Mouse (Mus musculus) liver, embryonic 11.5 days (tissue): ENCODE results near the gene Itgb2. TPM values are rescaled to one million over a fixed set of nuclear protein-coding genes. Genes with fewer than 3 reads are reported as not detected.

Experiments used
- ATAC-seq: fragments of 200-750 bp; cut with Nextera tagmentation; replicated peaks from 2 replicates; pipeline ENCODE4 v1.8.0; 2017; ENCODE audit warnings: moderate number of reproducible peaks, mild to moderate bottlenecking, moderate TSS enrichment, moderate library complexity; ENCODE audit not compliant: low FRiP score
- DNase-seq: peaks from one replicate; pipeline ENCODE4 v3.0.0-alpha.2; 2017; ENCODE audit warnings: low spot score
- H3K27ac ChIP-seq: fragments of 300-500 bp; sonication (generic); 2 replicates; pipeline ENCODE4 v1.5.1; 2014; ENCODE audit warnings: mild to moderate bottlenecking, low read depth, low read length, control low read depth
- H3K27me3 ChIP-seq: fragments of 300-500 bp; sonication (generic); replicated peaks from 2 replicates; pipeline ENCODE4 v1.6.1; 2014; ENCODE audit warnings: low read length, mixed read lengths; ENCODE audit not compliant: control insufficient read depth, insufficient read depth
- H3K36me3 ChIP-seq: fragments of 300-500 bp; sonication (generic); 2 replicates; pipeline ENCODE4 v1.6.1; 2014; ENCODE audit warnings: mild to moderate bottlenecking, low read length, moderate library complexity, mixed read lengths; ENCODE audit not compliant: control insufficient read depth, insufficient read depth
- H3K4me1 ChIP-seq: fragments of 300-500 bp; sonication (generic); replicated peaks from 2 replicates; pipeline ENCODE4 v1.6.1; 2014; ENCODE audit warnings: low read length, mixed read lengths; ENCODE audit not compliant: control insufficient read depth, insufficient read depth
- H3K4me2 ChIP-seq: fragments of 300-500 bp; sonication (generic); 2 replicates; pipeline ENCODE4 v1.6.1; 2014; ENCODE audit warnings: mild to moderate bottlenecking, control low read depth, moderate library complexity
- H3K4me3 ChIP-seq: fragments of 300-500 bp; sonication (generic); 2 replicates; pipeline ENCODE4 v1.5.1; 2014; ENCODE audit warnings: low read depth, low read length, control low read depth
- H3K9ac ChIP-seq: fragments of 300-500 bp; sonication (generic); 2 replicates; pipeline ENCODE4 v1.6.1; 2014; ENCODE audit warnings: low read depth, low read length, control low read depth
- H3K9me3 ChIP-seq: fragments of 300-500 bp; sonication (generic); 2 replicates; pipeline ENCODE4 v1.6.1; 2016; ENCODE audit warnings: low read length, inconsistent platforms, mixed read lengths; ENCODE audit not compliant: control insufficient read depth
- WGBS: fragments of 180-500 bp; shearing (Covaris S2); extraction: QIAGEN DNeasy Blood & Tissue Kit; methylation state at CpG from one replicate; pipeline ENCODE4 v1.1.7; 2014; 5-methylcytosine and 5-hydroxymethylcytosine counted together
- polyA plus RNA-seq: library from polyadenylated mRNA; unstranded; fragments of >200 nt; fragmentation: Nextera tagmentation; extraction: Ambion mirVana; gene quantifications from 2 replicates; pipeline ENCODE4 v1.2.1, GENCODE M21; 2014

Gene Itgb2
- polyA plus RNA-seq, 1 experiment from 2014 or later = 18.6 TPM

DNA sequence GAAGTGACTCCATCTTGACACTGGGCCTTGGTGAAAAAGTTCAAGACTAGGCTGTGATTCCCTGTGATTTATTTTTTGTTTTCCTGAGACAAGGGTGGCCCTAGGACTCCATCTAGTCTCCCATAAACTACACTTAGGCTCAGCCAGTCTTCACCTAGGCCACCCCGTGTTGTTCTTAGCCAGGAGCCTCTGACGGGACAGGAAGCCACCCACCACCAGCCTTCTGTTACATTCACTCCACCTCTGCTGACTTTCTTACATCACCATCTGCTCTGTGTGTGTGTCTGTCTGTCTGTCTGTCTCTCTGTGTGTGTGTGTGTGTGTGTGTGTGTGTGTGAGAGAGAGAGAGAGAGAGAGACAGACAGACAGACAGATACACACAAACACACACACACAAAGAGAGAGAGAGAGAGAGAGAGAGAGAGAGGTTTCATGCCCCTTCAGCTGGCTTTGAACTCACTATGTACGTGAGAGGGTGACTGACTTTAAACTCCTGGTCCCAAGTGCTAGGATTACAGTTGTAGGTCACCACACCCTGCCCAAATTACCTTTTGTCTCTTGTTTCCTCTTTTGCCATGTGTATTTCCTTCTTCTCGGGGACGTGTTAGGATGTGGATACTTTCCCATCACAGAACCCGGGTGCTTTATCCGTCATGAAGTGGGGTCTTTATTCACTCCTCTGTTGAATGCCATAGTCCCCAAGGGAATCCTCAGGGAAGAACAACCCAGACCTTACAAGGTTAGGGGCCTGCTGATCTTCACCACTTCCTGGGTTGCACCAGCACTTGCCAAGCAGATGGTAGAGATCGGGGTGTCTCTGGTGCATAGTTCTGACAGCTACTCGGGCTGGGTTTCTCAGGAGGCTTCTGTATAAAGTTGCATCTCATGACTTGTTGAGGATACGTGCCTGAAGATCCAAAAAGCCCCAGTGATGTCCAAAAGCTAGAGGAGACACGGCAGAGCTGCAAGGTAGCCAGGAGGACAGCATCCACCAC is 7.5 kb downstream of the Itgb2 start:
- Histone ChIP-seq H3K4me3 (no peak overlapping the region), H3K36me3 (no peaks in the 10 kb centered on the region), H3K9me3 (no peaks in the 10 kb centered on the region), H3K27ac (no peak overlapping the region), H3K4me1 (no peaks in the 10 kb centered on the region), H3K9ac (no peak overlapping the region), H3K4me2 (no peak overlapping the region), H3K27me3 (no peaks in the 10 kb centered on the region)
- ATAC-seq (no peak), DNase-seq (no peak)
- WGBS = 77% methylated on average over 11 of the region's 11 CpGs

DNA sequence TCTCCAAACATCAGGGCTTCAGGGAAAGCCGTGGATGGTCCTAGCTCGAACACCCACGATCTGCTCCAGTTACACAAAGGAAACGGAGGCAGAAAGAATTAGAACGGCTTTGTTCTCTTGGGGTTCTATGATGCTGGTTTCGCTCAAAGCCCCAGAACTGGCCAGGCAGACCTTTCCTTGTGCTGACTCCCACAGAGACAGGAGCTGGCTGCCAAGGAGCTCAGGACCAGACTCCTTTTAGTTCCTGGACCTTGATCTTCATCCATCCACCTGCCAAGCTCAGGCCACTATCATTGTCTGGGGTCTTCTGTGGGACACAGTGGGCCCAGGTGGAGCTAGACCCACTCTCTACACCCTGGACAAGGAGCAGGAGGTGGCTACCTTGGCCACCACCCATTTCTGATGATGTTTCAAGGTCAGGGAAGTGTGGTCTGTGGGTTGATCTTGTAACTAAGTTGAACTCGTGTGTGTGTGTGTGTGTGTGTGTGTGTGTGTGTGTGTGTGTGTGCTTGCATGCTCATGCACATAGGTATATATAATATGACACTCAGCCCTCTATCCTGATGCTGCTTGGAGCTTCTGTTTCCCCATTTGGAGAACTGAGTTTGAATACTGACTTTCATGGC is 9.4 kb downstream of the Itgb2 start:
- 84% methylated on average over 7 of the region's 7 CpGs for WGBS
- Histone ChIP-seq H3K4me2 (no peak overlapping the region), H3K4me3 (no peak overlapping the region), H3K9ac (no peak overlapping the region), H3K9me3 (no peaks in the 10 kb centered on the region), H3K27ac (no peak overlapping the region), H3K36me3 (no peaks in the 10 kb centered on the region), H3K4me1 (no peaks in the 10 kb centered on the region), H3K27me3 (no peaks in the 10 kb centered on the region)
- DNase-seq (no peak), ATAC-seq (no peak)

DNA sequence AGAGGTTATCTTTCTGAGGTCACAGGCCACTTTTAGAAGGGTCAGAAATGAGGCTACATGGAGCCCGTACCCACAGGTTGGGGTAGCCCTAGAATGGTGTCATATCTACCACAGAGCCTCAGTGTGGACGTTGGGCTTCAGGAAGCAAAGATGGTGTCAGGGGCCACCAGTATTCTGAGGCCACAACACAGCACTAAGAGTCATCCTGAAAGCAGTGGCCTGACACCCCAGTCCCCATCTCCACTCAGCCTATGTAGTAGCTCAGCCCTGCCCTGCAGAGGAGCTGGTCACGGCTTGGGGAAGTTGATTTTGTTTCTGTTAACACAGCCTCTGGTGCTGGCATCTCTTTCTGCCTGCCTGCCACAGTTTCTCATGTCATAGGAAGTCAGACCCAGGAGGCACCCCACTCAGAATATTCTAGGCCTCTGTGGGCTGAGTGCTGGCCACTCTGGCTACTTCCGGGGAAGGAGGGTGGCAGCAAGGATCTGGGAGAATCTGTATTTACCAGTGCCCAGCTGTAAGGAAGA is 10.6 kb downstream of the Itgb2 start:
- ATAC-seq (no peak), DNase-seq (no peak)
- H3K4me1 ChIP-seq = no peaks in the 10 kb centered on the region
- WGBS = 61% methylated on average over 4 of the region's 4 CpGs
- H3K27me3 ChIP-seq = no peaks in the 10 kb centered on the region
- no peak overlapping the region for H3K27ac ChIP-seq
- H3K36me3 ChIP-seq = no peaks in the 10 kb centered on the region
- H3K4me2 ChIP-seq = no peak overlapping the region
- H3K9ac ChIP-seq = no peak overlapping the region
- H3K9me3 ChIP-seq = no peaks in the 10 kb centered on the region
- no peak overlapping the region for H3K4me3 ChIP-seq

DNA sequence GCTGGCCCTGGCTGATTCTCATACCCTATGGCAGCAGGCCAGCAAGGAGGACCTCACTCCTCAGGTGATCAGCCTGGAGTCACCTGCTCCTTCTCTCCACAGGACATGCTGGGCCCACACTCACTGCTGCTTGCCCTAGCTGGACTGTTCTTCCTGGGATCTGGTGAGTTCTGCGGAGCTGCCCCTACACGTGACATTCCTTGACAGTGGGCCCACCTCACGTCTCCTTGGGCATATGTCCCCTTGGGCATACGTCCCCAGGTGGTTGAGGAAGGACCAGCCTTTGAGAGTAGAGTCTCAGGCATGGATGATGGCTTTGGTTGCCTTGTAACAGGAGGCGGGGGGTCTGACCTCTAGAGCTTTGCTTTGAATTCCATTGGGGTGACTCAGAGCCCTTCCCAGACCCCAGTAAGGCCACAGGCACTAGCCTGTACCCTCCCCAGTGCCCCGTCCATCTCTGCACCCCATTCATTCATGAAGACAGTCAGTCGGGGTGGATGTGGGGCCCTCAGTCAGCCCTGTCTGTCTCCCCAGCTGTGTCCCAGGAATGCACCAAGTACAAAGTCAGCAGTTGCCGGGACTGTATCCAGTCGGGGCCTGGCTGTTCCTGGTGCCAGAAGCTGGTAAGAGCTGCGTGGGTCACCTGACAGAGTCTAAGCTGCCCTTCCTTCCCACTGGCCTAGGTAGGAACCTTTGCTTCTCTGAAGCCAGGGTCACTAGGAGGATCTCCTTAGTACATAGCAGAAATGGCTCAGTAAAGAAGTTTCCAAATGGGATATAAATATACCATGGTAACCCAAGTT is 12.0 kb downstream of the Itgb2 start:
- H3K36me3 ChIP-seq = no peaks in the 10 kb centered on the region
- 75% methylated on average over 10 of the region's 10 CpGs for WGBS

DNA sequence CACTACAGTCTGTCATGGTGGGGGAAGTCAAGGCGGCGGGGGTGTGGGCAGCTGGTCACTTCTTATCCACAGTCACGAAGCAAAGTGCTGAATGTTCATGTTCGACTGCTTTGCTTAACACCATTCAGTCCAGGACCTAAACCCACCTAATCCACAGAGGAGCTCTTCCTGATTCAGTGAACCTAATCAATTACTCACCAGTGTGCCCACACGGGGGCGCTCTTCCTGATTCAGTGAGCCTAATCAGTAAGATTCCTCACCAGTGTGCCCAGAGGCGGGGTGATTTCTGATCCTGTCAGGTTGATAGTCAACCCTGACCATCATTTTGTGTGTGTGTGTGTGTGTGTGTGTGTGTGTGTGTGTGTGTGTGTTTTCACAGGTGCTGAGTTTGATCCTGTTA is 13.2 kb downstream of the Itgb2 start:
- Histone ChIP-seq H3K9me3 (no peaks in the 10 kb centered on the region), H3K4me2 (no peak overlapping the region), H3K4me1 (no peaks in the 10 kb centered on the region), H3K4me3 (no peak overlapping the region), H3K9ac (no peak overlapping the region), H3K27ac (no peak overlapping the region), H3K36me3 (no peaks in the 10 kb centered on the region), H3K27me3 (no peaks in the 10 kb centered on the region)
- WGBS = 44% methylated on average over 7 of the region's 7 CpGs
- ATAC-seq (no peak), DNase-seq (no peak)

More for the DNA sequence above, 12.0 kb downstream of the Itgb2 start:
- H3K9me3 ChIP-seq = no peaks in the 10 kb centered on the region
- DNase-seq (no peak), ATAC-seq (no peak)
- no peak overlapping the region for H3K4me2 ChIP-seq
- H3K9ac ChIP-seq = no peak overlapping the region
- H3K27me3 ChIP-seq = no peaks in the 10 kb centered on the region
- H3K4me3 ChIP-seq = no peak overlapping the region
- H3K27ac ChIP-seq = no peak overlapping the region
- H3K4me1 ChIP-seq = no peaks in the 10 kb centered on the region

DNA sequence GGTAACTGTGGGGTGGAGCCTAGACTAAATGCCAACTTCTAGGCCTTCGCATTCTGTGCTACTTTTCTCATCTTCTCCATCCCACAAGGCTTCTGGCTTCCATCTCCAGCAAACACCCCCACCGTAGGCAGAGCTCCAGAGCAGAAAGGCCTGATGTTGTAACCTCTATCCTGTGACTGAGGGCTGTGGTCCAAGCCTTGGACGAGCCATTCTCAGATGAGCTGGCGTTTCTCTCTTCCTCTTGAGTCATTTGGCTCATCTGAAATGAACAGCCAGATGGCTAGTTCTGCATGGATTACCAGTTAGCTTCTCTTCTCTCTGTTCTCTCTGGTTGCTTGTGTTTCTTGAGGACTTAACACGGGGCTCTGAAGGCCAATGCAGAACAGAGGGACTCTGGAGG is 14.9 kb downstream of the Itgb2 start:
- Histone ChIP-seq H3K4me2 (no peak overlapping the region), H3K9ac (no peak overlapping the region), H3K4me1 (no peaks in the 10 kb centered on the region), H3K36me3 (no peaks in the 10 kb centered on the region), H3K27me3 (no peaks in the 10 kb centered on the region), H3K27ac (no peak overlapping the region), H3K9me3 (no peaks in the 10 kb centered on the region), H3K4me3 (no peak overlapping the region)
- 72% methylated on average over 5 of the region's 5 CpGs for WGBS
- DNase-seq (no peak), ATAC-seq (no peak)

DNA sequence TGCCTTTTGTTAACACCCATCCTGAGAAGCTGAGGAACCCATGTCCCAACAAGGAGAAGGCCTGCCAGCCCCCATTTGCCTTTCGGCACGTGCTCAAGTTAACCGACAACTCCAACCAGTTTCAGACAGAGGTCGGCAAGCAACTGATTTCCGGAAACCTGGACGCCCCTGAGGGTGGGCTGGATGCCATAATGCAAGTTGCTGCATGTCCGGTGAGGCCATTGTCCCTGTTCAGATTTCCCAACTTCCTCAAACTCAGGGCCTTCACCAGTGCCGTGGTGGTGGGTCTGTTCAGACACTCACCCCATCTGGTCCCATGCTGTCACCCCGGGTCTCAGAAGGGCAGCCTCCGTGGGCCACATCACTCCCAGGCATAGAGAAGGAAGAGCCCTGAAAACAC is 18.5 kb downstream of the Itgb2 start:
- no peaks in the 10 kb centered on the region for H3K27me3 ChIP-seq
- H3K9me3 ChIP-seq = no peaks in the 10 kb centered on the region
- no peak overlapping the region for H3K9ac ChIP-seq
- H3K4me2 ChIP-seq = no peak overlapping the region
- no peaks in the 10 kb centered on the region for H3K36me3 ChIP-seq
- ATAC-seq (no peak), DNase-seq (no peak)
- no peaks in the 10 kb centered on the region; the same call in 1 of the 2 replicates for H3K4me1 ChIP-seq
- no peak overlapping the region for H3K4me3 ChIP-seq
- 83% methylated on average over 10 of the region's 10 CpGs for WGBS
- H3K27ac ChIP-seq = no peak overlapping the region

DNA sequence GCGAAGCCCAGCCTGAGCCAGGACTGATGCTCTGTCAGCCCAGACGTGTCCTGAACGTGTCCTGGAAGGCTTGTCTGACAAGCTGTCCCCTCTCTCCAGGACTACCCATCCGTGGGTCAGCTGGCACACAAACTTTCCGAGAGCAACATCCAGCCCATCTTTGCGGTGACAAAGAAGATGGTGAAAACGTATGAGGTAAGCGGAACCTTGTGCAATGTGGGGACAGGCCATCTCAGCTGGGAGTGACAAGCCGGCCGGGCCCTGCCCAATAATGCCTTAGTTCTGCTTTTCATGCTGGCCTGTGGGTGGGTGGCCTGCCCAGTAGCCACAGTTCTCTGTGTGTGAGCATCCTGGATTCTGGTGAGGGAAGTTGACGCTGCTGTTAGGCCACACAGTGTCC is 20.8 kb downstream of the Itgb2 start:
- ATAC-seq (no peak), DNase-seq (no peak)
- 74% methylated on average over 11 of the region's 11 CpGs for WGBS
- Histone ChIP-seq H3K27ac (no peak overlapping the region), H3K27me3 (no peaks in the 10 kb centered on the region), H3K4me3 (no peak overlapping the region), H3K9ac (no peak overlapping the region), H3K4me1 (no peaks in the 10 kb centered on the region; the same call in 1 of the 2 replicates), H3K4me2 (no peak overlapping the region), H3K9me3 (no peaks in the 10 kb centered on the region), H3K36me3 (no peaks in the 10 kb centered on the region)
